Mouse (Mus musculus) MEL (cell line): ENCODE results near the gene Rabl6. TPM values are rescaled to one million over a fixed set of nuclear protein-coding genes. Genes with fewer than 3 reads are reported as not detected.

Source experiments
- DNase-seq: peaks from one replicate; pipeline ENCODE4 v3.0.0; 2011; ENCODE audit warnings: low read depth, low spot score
- H3K27ac ChIP-seq: 2 replicates; pipeline ENCODE4 v1.5.1; 2012; ENCODE audit warnings: low read depth, mild to moderate bottlenecking, control low read depth, low read length, moderate library complexity; ENCODE audit not compliant: control insufficient read depth
- H3K27me3 ChIP-seq, 2 experiments: fragments of 150-350 bp in 1 of 2; sonication (generic) in 1 of 2; 2 replicates each; pipeline ENCODE4 v1.6.1; 2012; ENCODE audit warnings: low read length in 2 of 2, mild to moderate bottlenecking in 2 of 2, improper control_type of control experiment in 1 of 2, moderate library complexity in 1 of 2; ENCODE audit not compliant: insufficient read depth in 2 of 2, control insufficient read depth in 1 of 2
- H3K36me3 ChIP-seq, 2 experiments: 2 replicates each; pipeline ENCODE4 v1.6.1; 2012 to 2014; ENCODE audit warnings: low read length in 2 of 2, improper control_type of control experiment in 1 of 2, inconsistent platforms in 1 of 2, mild to moderate bottlenecking in 1 of 2; ENCODE audit not compliant: insufficient read depth in 2 of 2, control insufficient read depth in 1 of 2
- H3K4me1 ChIP-seq, 2 experiments: fragments of 150-350 bp in 1 of 2; sonication (generic) in 1 of 2; 2 replicates each; pipeline ENCODE4 v1.6.1; 2012; ENCODE audit warnings: low read length in 2 of 2, improper control_type of control experiment in 1 of 2, mild to moderate bottlenecking in 1 of 2; ENCODE audit not compliant: insufficient read depth in 2 of 2, control insufficient read depth in 1 of 2
- H3K4me3 ChIP-seq, 2 experiments: fragments of 150-350 bp in 1 of 2; sonication (generic) in 1 of 2; 2 replicates each; pipeline ENCODE4 v1.5.1; 2012; ENCODE audit warnings: low read depth in 2 of 2, low read length in 2 of 2, mild to moderate bottlenecking in 2 of 2, moderate library complexity in 2 of 2, control low read depth in 1 of 2, improper control_type of control experiment in 1 of 2; ENCODE audit not compliant: control insufficient read depth in 1 of 2, insufficient read depth in 1 of 2
- H3K79me2 ChIP-seq: 2 replicates; pipeline ENCODE4 v1.6.1; 2012; ENCODE audit warnings: mild to moderate bottlenecking, low read length, moderate library complexity; ENCODE audit not compliant: control insufficient read depth, poor library complexity, insufficient read depth
- H3K9ac ChIP-seq: 2 replicates; pipeline ENCODE4 v1.6.1; 2012; ENCODE audit warnings: low read depth, mild to moderate bottlenecking, control low read depth, low read length, moderate library complexity; ENCODE audit not compliant: control insufficient read depth, poor library complexity, severe bottlenecking
- H3K9me3 ChIP-seq: fragments of 150-350 bp; sonication (generic); replicated peaks from 2 replicates; pipeline ENCODE4 v1.6.1; 2012; ENCODE audit warnings: mild to moderate bottlenecking, low read length, improper control_type of control experiment, moderate library complexity; ENCODE audit not compliant: insufficient read depth
- BHLHE40 ChIP-seq: IDR thresholded peaks from 2 replicates; pipeline ENCODE4 v1.6.1; 2012; ENCODE audit warnings: low read depth, mild to moderate bottlenecking, inconsistent platforms, low read length, improper control_type of control experiment, borderline replicate concordance
- CHD1 ChIP-seq: IDR thresholded peaks from 2 replicates; pipeline ENCODE4 v1.6.1; 2012; ENCODE audit warnings: low read depth, mild to moderate bottlenecking, inconsistent platforms, low read length, improper control_type of control experiment
- CHD2 ChIP-seq: IDR thresholded peaks from 2 replicates; pipeline ENCODE4 v1.6.1; 2011; ENCODE audit warnings: low read length, improper control_type of control experiment
- CTCF ChIP-seq, 3 experiments: IDR thresholded peaks in 2 of 3; conservative IDR thresholded peaks in 1 of 3; 2 replicates each; pipeline ENCODE4 v1.5.1; 2011 to 2012; ENCODE audit warnings: low read length in 3 of 3, low read depth in 2 of 3, mild to moderate bottlenecking in 2 of 3, improper control_type of control experiment in 1 of 3, inconsistent platforms in 1 of 3, mixed read lengths in 1 of 3, moderate library complexity in 1 of 3; ENCODE audit not compliant: control insufficient read depth in 1 of 3, insufficient read depth in 1 of 3, poor library complexity in 1 of 3, severe bottlenecking in 1 of 3
- E2F4 ChIP-seq: IDR thresholded peaks from 2 replicates; pipeline ENCODE4 v1.6.1; 2011; ENCODE audit warnings: low read depth, low read length, improper control_type of control experiment, borderline replicate concordance
- EP300 ChIP-seq, 2 experiments: IDR thresholded peaks; 2 replicates each; pipeline ENCODE4 v1.6.1; 2011; ENCODE audit warnings: improper control_type of control experiment in 2 of 2, low read length in 2 of 2, low read depth in 1 of 2, mild to moderate bottlenecking in 1 of 2
- ETS1 ChIP-seq: IDR thresholded peaks from 2 replicates; pipeline ENCODE4 v1.6.1; 2012; ENCODE audit warnings: low read depth, mild to moderate bottlenecking, inconsistent platforms, low read length, improper control_type of control experiment, moderate library complexity
- GABPA ChIP-seq: IDR thresholded peaks from 2 replicates; pipeline ENCODE4 v1.6.1; 2012; ENCODE audit warnings: low read depth, mild to moderate bottlenecking, inconsistent platforms, low read length, improper control_type of control experiment, moderate library complexity
- GATA1 ChIP-seq: IDR thresholded peaks from 2 replicates; pipeline ENCODE4 v1.6.1; 2011; ENCODE audit warnings: low read depth, low read length, improper control_type of control experiment
- HCFC1 ChIP-seq: IDR thresholded peaks from 2 replicates; pipeline ENCODE4 v1.6.1; 2012; ENCODE audit warnings: low read depth, mild to moderate bottlenecking, inconsistent platforms, low read length, improper control_type of control experiment, moderate library complexity
- JUND ChIP-seq: IDR thresholded peaks from 2 replicates; pipeline ENCODE4 v1.6.1; 2011; ENCODE audit warnings: low read depth, mild to moderate bottlenecking, improper control_type of control experiment, low read length
- KAT2A ChIP-seq: conservative IDR thresholded peaks from 2 replicates; pipeline ENCODE4 v1.6.1; 2012; ENCODE audit warnings: low read depth, low read length, improper control_type of control experiment, inconsistent platforms
- MAFK ChIP-seq: IDR thresholded peaks from 2 replicates; pipeline ENCODE4 v1.6.1; 2011; ENCODE audit warnings: low read depth, mild to moderate bottlenecking, low read length, improper control_type of control experiment, borderline replicate concordance
- MAZ ChIP-seq: IDR thresholded peaks from 2 replicates; pipeline ENCODE4 v1.6.1; 2012; ENCODE audit warnings: low read depth, mild to moderate bottlenecking, inconsistent platforms, low read length, improper control_type of control experiment
- MEF2A ChIP-seq: IDR thresholded peaks from 2 replicates; pipeline ENCODE4 v1.6.1; 2014; ENCODE audit warnings: low read depth, mild to moderate bottlenecking, inconsistent platforms, low read length, improper control_type of control experiment; ENCODE audit not compliant: poor library complexity, insufficient replicate concordance, severe bottlenecking; ENCODE audit errors: extremely low read depth
- MXI1 ChIP-seq: IDR thresholded peaks from 2 replicates; pipeline ENCODE4 v1.6.1; 2011; ENCODE audit warnings: mild to moderate bottlenecking, low read depth, low read length, improper control_type of control experiment
- MYB ChIP-seq: IDR thresholded peaks from 2 replicates; pipeline ENCODE4 v1.6.1; 2011; ENCODE audit warnings: mild to moderate bottlenecking, low read depth, low read length, improper control_type of control experiment
- NELFE ChIP-seq: IDR thresholded peaks from 2 replicates; pipeline ENCODE4 v1.6.1; 2011; ENCODE audit warnings: low read depth, low read length, improper control_type of control experiment
- NRF1 ChIP-seq: IDR thresholded peaks from 2 replicates; pipeline ENCODE4 v1.6.1; 2014; ENCODE audit warnings: low read depth, mild to moderate bottlenecking, inconsistent platforms, low read length, improper control_type of control experiment, moderate library complexity; ENCODE audit not compliant: poor library complexity, insufficient read depth, severe bottlenecking
- POLR2A ChIP-seq, 2 experiments: IDR thresholded peaks; 2 replicates each; pipeline ENCODE4 v1.6.1; 2011 to 2012; ENCODE audit warnings: low read length in 2 of 2, mild to moderate bottlenecking in 2 of 2, control low read depth in 1 of 2, improper control_type of control experiment in 1 of 2, low read depth in 1 of 2, moderate library complexity in 1 of 2; ENCODE audit not compliant: control insufficient read depth in 1 of 2, insufficient read depth in 1 of 2, poor library complexity in 1 of 2
- POLR2AphosphoS2 ChIP-seq: IDR thresholded peaks from 2 replicates; pipeline ENCODE4 v1.6.1; 2011; ENCODE audit warnings: low read length, improper control_type of control experiment
- RAD21 ChIP-seq: IDR thresholded peaks from 2 replicates; pipeline ENCODE4 v1.6.1; 2011; ENCODE audit warnings: mild to moderate bottlenecking, low read depth, low read length, improper control_type of control experiment
- RCOR1 ChIP-seq: IDR thresholded peaks from 2 replicates; pipeline ENCODE4 v1.6.1; 2012; ENCODE audit warnings: low read depth, mild to moderate bottlenecking, inconsistent platforms, low read length, improper control_type of control experiment
- SIN3A ChIP-seq: IDR thresholded peaks from 2 replicates; pipeline ENCODE4 v1.6.1; 2012; ENCODE audit warnings: low read length, improper control_type of control experiment, inconsistent platforms
- TAL1 ChIP-seq: IDR thresholded peaks from 2 replicates; pipeline ENCODE4 v1.6.1; 2012; ENCODE audit warnings: mild to moderate bottlenecking, inconsistent platforms, low read length, moderate library complexity, mixed read lengths
- TCF12 ChIP-seq: IDR thresholded peaks from 2 replicates; pipeline ENCODE4 v1.6.1; 2014; ENCODE audit warnings: low read depth, mild to moderate bottlenecking, inconsistent platforms, low read length, improper control_type of control experiment, moderate library complexity
- UBTF ChIP-seq: IDR thresholded peaks from 2 replicates; pipeline ENCODE4 v1.6.1; 2012; ENCODE audit warnings: low read depth, mild to moderate bottlenecking, inconsistent platforms, low read length, improper control_type of control experiment, moderate library complexity, borderline replicate concordance; ENCODE audit not compliant: insufficient read depth
- USF1 ChIP-seq: IDR thresholded peaks from 2 replicates; pipeline ENCODE4 v1.6.1; 2014; ENCODE audit warnings: low read depth, mild to moderate bottlenecking, inconsistent platforms, low read length, improper control_type of control experiment, moderate library complexity
- ZC3H11A ChIP-seq: IDR thresholded peaks from 2 replicates; pipeline ENCODE4 v1.6.1; 2012; ENCODE audit warnings: low read depth, mild to moderate bottlenecking, inconsistent platforms, low read length, improper control_type of control experiment
- ZMIZ1 ChIP-seq: IDR thresholded peaks from 2 replicates; pipeline ENCODE4 v1.6.1; 2012; ENCODE audit warnings: low read depth, mild to moderate bottlenecking, inconsistent platforms, low read length, improper control_type of control experiment, moderate library complexity
- ZNF384 ChIP-seq: IDR thresholded peaks from 2 replicates; pipeline ENCODE4 v1.6.1; 2012; ENCODE audit warnings: low read depth, mild to moderate bottlenecking, inconsistent platforms, low read length, improper control_type of control experiment
- polyA plus RNA-seq, 2 experiments: library from polyadenylated mRNA; stranded (reverse) in 1 of 2; unstranded in 1 of 2; fragments of >175 nt in 1 of 2; fragments of >200 nt in 1 of 2; gene quantifications; 2 replicates each; pipeline versions ENCODE4 v1.2.1 to v1.2.4; 2012; ENCODE audit warnings: low replicate concordance in 2 of 2, low read depth in 1 of 2; ENCODE audit not compliant: insufficient read length in 2 of 2, insufficient read depth in 1 of 2, missing spikeins in 1 of 2
- total RNA-seq: library from RNA; depleted of rRNA; stranded (reverse); fragments of 300-350 nt; gene quantifications from 2 replicates; pipeline ENCODE4 v1.2.3, GENCODE M21; 2012

The Rabl6 gene
- total and polyA plus RNA-seq, 3 experiments = 76.9 to 104 (median 84.7) TPM

DNA sequence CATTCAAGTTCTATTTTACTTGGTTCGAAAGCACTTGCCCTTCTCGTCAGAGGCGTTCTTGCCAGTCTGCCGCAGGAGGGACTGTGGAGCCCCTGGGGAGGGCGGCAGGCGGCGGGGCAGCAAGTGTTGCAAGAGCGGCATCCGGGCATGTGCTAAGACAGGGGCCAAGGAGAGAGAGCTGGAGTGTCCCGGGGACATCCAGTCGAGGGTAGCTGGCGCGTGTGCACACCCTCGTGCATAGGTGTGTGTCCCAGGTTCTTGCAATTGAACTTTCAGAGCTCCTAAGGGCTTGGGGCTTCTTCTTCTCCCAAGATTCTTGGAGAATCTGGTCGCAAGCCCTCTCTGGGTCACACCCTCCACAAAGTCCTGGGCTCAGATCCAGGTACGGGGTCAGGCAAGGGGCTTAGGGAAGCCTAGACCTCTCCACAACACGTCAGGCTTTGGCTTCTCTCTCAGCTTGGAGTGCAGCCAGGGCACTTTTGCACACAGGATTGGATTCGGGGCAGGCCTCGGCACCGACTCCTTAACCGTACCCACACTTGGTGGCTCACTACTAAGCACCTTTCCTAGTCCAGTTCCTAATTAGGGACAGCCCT is 32.8 kb downstream of the Rabl6 start (continued):
- TF ChIP-seq UBTF (no peak), ZC3H11A (no peak), HCFC1 (no peak), MXI1 (peak; percentile 15; the same call in 1 of the 2 replicates), TAL1 (no peak), NRF1 (peak; percentile 10; the same call in 1 of the 2 replicates)

- peak within 1 kb of the TSS; percentile 87 for H3K27ac ChIP-seq
- peak; percentile 99 for DNase-seq
- peaks cover 7% of the 10 kb centered on the region for H3K79me2 ChIP-seq
- peaks cover 0 to 10% of the 10 kb centered on the region in 2 experiments; a peak in 1 of 4 replicates for H3K4me1 ChIP-seq
- H3K27me3 ChIP-seq = no peaks in the 10 kb centered on the region
- H3K4me3 ChIP-seq = peak within 1 kb of the TSS; percentile 60 to 81
- H3K9me3 ChIP-seq = no peaks in the 10 kb centered on the region
- peaks cover 0 to 4% of the 10 kb centered on the region in 2 experiments; a peak in 1 of 4 replicates for H3K36me3 ChIP-seq
- H3K9ac ChIP-seq = peak within 1 kb of the TSS; percentile 73
- TF ChIP-seq ZMIZ1 = peak; percentile 72; the same call in 1 of the 2 replicates
- peak; percentile 87 for TF ChIP-seq POLR2AphosphoS2
- TF ChIP-seq MEF2A = no peak
- no peak for TF ChIP-seq MYB
- TF ChIP-seq NRF1 = peak; percentile 32; the same call in 1 of the 2 replicates
- TF ChIP-seq TCF12 = 0 out of 2 replicates have a peak, but pooled peaks have one; percentile 30
- no peak for TF ChIP-seq TAL1
- TF ChIP-seq MAFK = no peak
- peak; percentile 44 to 91 for TF ChIP-seq POLR2A (IDR thresholded peaks at IDR 0.05; ENCODE audit: control insufficient read depth in 1 of 2, insufficient read depth in 1 of 2, low read depth in 1 of 2, low read length in 2 of 2, poor library complexity in 1 of 2)
- TF ChIP-seq CTCF (IDR thresholded peaks at IDR 0.05 in 2 of 3, conservative IDR thresholded peaks at IDR 0.05 in 1 of 3; ENCODE audit: control insufficient read depth in 1 of 3, insufficient read depth in 1 of 3, low read depth in 2 of 3, low read length in 3 of 3, poor library complexity in 1 of 3, severe bottlenecking in 1 of 3) = no peak
- peak; percentile 66; the same call in 1 of the 2 replicates for TF ChIP-seq KAT2A
- peak; percentile 82 for TF ChIP-seq SIN3A
- peak; percentile 87 for TF ChIP-seq CHD2
- TF ChIP-seq MAZ = no peak
- TF ChIP-seq GABPA = no peak
- no peak for TF ChIP-seq BHLHE40
- no peak for TF ChIP-seq E2F4
- peak; percentile 84 for TF ChIP-seq NELFE
- no peak for TF ChIP-seq ZNF384
- TF ChIP-seq UBTF = no peak
- peak; percentile 8; the same call in 1 of the 2 replicates for TF ChIP-seq ETS1
- TF ChIP-seq USF1 = 0 out of 2 replicates have a peak, but pooled peaks have one; percentile 31
- TF ChIP-seq RAD21 = no peak
- TF ChIP-seq RCOR1 = no peak
- TF ChIP-seq MXI1 = peak; percentile 33; the same call in 1 of the 2 replicates
- no peak for TF ChIP-seq EP300 (IDR thresholded peaks at IDR 0.05; ENCODE audit: low read depth in 1 of 2, low read length in 2 of 2)
- TF ChIP-seq JUND = peak; percentile 59; the same call in 1 of the 2 replicates
- TF ChIP-seq CHD1 = no peak
- TF ChIP-seq GATA1 = peak; percentile 28; the same call in 1 of the 2 replicates
These were observed 33.5 kb downstream of the Rabl6 start, which contains the start of the genes Mamdc4 and Phpt1 for GRCm38 (mm10) chr2:25574579-25575431. TSS of gene Mamdc4 (minus strand) at chr2:25574845. TSS of gene Phpt1 (minus strand) at chr2:25575224.
